Mouse (Mus musculus): ENCODE measurements at regions not wholly inside any gene's neighbourhood (a gene's known extent, or its start where the extent isn't known, plus 50 kb on each side); places are given as distances from the start of the nearest gene placed in this dataset.
A peak's percentile ranks its signal among the peaks of the same experiment; 100 is the strongest.

GRCm38 (mm10) chr12:26534229-26535105 lies 65.5 kb downstream of the Cmpk2 start:
- DNase-seq (ENCODE audit: low spot score) = peak; percentile 73

- DNase-seq (ENCODE audit: low spot score) = peak; percentile 48
Observed at GRCm38 (mm10) chr12:26533641-26534151, 64.7 kb downstream of the Cmpk2 start.

GRCm38 (mm10) chr12:26532823-26533640 lies 64.0 kb downstream of the Cmpk2 start:
- peak; percentile 94 for DNase-seq (ENCODE audit: low spot score)

GRCm38 (mm10) chr12:26532076-26532475 lies 63.1 kb downstream of the Cmpk2 start:
- no peak for DNase-seq (ENCODE audit: low spot score)
